Mouse (Mus musculus): ENCODE measurements around the gene Rasl10b. TPM values are rescaled to one million over a fixed set of nuclear protein-coding genes. Genes with fewer than 3 reads are reported as not detected.

Gene Rasl10b
- 13.3 TPM in 2 replicates for polyA plus RNA-seq (2012; rRNA removed)

GRCm38 (mm10) chr11:83409087-83409754, at the start of gene Rasl10b:
Gene Rasl10b, plus strand, starts transcription at chr11:83409137.

GRCm38 (mm10) chr11:83429355-83429754, 20.4 kb downstream of the Rasl10b start, which contains the start of gene Gas2l2:
Gene Gas2l2, minus strand, starts transcription at chr11:83429455.

GRCm38 (mm10) chr11:83437377-83437776, 28.4 kb downstream of the Rasl10b start, which contains the start of gene 1700020L24Rik:
Gene 1700020L24Rik, plus strand, starts transcription at chr11:83437677.

DNA sequence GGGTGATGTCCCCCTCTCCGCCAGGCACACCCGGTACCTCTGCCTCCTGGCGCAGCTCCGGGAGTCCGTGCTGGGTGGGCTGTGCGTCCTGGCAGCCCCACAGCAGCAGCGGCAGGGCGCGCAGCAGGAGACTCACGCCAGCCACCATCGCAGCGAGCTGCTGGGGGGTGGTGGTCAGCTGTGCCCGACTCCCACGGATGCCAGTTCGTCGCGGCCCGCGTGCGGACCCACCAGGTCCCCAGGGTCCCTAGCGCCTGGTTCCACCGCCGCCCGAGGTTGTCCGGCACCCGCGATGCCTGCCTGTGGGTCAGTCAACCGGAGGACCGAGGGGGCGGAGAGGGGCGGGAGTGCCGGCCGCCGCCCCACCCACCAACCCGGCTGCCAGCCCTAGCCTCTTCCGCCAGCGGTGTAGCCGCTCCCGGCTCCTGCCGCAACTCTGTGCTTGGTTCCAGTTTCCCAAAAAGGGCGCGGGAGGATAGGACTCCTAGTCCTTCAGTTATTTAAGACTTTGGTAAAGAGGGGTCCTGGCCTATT, 53.8 kb downstream of the Rasl10b start, which contains the start of gene Mmp28:
Mmp28 (minus strand) TSS at position 361 of the 534 bp plus-strand sequence.

Other genes starting within 250 kb of the Rasl10b start
- gene Slfn4, start 234.0 kb upstream of the Rasl10b start, polyA plus RNA-seq (2012; rRNA removed): 0.02 TPM in 1 of 2 replicates, not detected in the other
- gene Slfn3, start 217.8 kb upstream of the Rasl10b start, polyA plus RNA-seq (2012; rRNA removed): 0.60 and 0.61 TPM in 2 replicates
- gene Slfn14, start 122.4 kb upstream of the Rasl10b start, polyA plus RNA-seq (2012; rRNA removed): 0.47 and 0.87 TPM in 2 replicates
- 67.5 and 90.3 TPM in 2 replicates for gene Ap2b1, start 110.1 kb upstream of the Rasl10b start, polyA plus RNA-seq (2012; rRNA removed)
- gene Pex12, start 106.6 kb upstream of the Rasl10b start, polyA plus RNA-seq (2012; rRNA removed): 9.6 and 10.0 TPM in 2 replicates
- 0.02 and 0.12 TPM in 2 replicates for gene Gas2l2, start 20.3 kb downstream of the Rasl10b start, polyA plus RNA-seq (2012; rRNA removed)
- gene 1700020L24Rik, start 28.5 kb downstream of the Rasl10b start, polyA plus RNA-seq (2012; rRNA removed): 0.48 and 0.51 TPM in 2 replicates
- gene Mmp28, start 53.9 kb downstream of the Rasl10b start, polyA plus RNA-seq (2012; rRNA removed): 3.6 and 4.1 TPM in 2 replicates
- 163 and 320 TPM in 2 replicates for gene Taf15, start 63.9 kb downstream of the Rasl10b start, polyA plus RNA-seq (2012; rRNA removed)
- gene Heatr9, start 113.0 kb downstream of the Rasl10b start, polyA plus RNA-seq (2012; rRNA removed): not detected in 2 replicates
- not detected in 2 replicates for gene Ccl5, start 121.4 kb downstream of the Rasl10b start, polyA plus RNA-seq (2012; rRNA removed)
- gene Ccl9, start 169.5 kb downstream of the Rasl10b start, polyA plus RNA-seq (2012; rRNA removed): 1.2 and 1.3 TPM in 2 replicates
- 0.65 and 1.3 TPM in 2 replicates for gene Ccl6, start 183.9 kb downstream of the Rasl10b start, polyA plus RNA-seq (2012; rRNA removed)
- gene Rpl9-ps1, start 236.5 kb downstream of the Rasl10b start, polyA plus RNA-seq (2012; rRNA removed): not detected in 2 replicates
- gene Ccl3, start 240.2 kb downstream of the Rasl10b start, polyA plus RNA-seq (2012; rRNA removed): 0.85 and 0.98 TPM in 2 replicates

Measured in central nervous system, embryonic 11.5 days (tissue).